Mouse (Mus musculus) hematopoietic stem cell, adult 5-6 weeks (primary cell): ENCODE measurements around the gene Cnot2. TPM values are rescaled to one million over a fixed set of nuclear protein-coding genes. Genes with fewer than 3 reads are reported as not detected.
"Not testable (repeated sequence)": the region's sequence is repeated elsewhere in the genome, so short reads cannot be mapped to it uniquely, and the experiment has no call there.

ENCODE experiments used
- ATAC-seq, 2 experiments: fragments of 125-278 bp in 1 of 2; replicated peaks in 1 of 2; 2 replicates each; pipeline ENCODE4 v1.8.0; 2016 to 2017; ENCODE audit warnings: inconsistent platforms in 2 of 2, mild to moderate bottlenecking in 2 of 2, moderate number of reproducible peaks in 2 of 2, low read depth in 1 of 2, moderate TSS enrichment in 1 of 2; ENCODE audit not compliant: low FRiP score in 2 of 2, poor library complexity in 2 of 2, severe bottlenecking in 2 of 2, insufficient read depth in 1 of 2, low TSS enrichment in 1 of 2
- total RNA-seq: library from RNA; stranded (forward); fragments of 172-1452, 232-1000 nt; gene quantifications from 2 replicates; pipeline ENCODE4 v1.2.3, GENCODE M21; 2017

The Cnot2 gene
- total RNA-seq, result 149 and 164 TPM in 2 replicates

- ATAC-seq, result peak; percentile 23 to 68; a peak in 3 of 4 replicates
These were observed at the start of gene Cnot2 for GRCm38 (mm10) chr10:116581369-116581718. Gene Cnot2 (minus strand): TSS chr10:116581511.

DNA sequence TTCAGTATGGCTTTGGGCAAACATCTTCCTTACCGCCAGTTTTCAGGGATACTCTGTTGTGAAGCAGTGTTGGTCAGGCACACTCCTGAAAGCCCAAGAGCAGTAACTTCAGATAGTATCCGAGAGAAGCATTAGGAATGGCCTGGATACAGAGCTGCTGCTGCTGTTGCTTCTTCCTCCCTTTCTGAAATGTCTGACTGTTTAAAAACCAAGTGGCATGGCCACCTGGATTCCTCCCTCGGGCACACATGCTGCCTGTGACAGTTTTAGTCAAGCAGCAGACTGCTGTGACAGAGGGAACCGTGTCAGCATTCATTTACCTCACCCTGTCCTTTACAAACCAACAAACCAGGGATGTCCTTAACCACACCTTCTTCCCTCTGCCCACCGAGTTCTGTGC lies 47.6 kb upstream of the Cnot2 start:
- no peak for ATAC-seq

GRCm38 (mm10) chr10:116626009-116626408 lies 44.7 kb upstream of the Cnot2 start:
- no peak for ATAC-seq

GRCm38 (mm10) chr10:116613250-116613649 lies 31.9 kb upstream of the Cnot2 start:
- not testable (repeated sequence) for ATAC-seq

DNA sequence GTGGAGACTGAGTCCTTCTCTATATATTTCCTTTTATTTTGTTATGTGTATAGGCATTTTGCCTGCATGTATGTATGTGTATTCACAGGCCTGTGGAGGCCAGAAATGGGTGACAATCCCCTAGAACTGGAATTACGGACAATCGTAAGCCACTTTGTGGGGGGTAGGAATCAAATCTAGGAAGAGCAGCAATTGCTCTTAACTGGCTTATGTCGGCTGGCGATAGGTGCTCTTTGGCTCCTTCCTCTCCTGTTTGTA lies 23.5 kb upstream of the Cnot2 start:
- no peak for ATAC-seq

- no peak for ATAC-seq
These were observed 23.0 kb upstream of the Cnot2 start for GRCm38 (mm10) chr10:116604081-116604904.

DNA sequence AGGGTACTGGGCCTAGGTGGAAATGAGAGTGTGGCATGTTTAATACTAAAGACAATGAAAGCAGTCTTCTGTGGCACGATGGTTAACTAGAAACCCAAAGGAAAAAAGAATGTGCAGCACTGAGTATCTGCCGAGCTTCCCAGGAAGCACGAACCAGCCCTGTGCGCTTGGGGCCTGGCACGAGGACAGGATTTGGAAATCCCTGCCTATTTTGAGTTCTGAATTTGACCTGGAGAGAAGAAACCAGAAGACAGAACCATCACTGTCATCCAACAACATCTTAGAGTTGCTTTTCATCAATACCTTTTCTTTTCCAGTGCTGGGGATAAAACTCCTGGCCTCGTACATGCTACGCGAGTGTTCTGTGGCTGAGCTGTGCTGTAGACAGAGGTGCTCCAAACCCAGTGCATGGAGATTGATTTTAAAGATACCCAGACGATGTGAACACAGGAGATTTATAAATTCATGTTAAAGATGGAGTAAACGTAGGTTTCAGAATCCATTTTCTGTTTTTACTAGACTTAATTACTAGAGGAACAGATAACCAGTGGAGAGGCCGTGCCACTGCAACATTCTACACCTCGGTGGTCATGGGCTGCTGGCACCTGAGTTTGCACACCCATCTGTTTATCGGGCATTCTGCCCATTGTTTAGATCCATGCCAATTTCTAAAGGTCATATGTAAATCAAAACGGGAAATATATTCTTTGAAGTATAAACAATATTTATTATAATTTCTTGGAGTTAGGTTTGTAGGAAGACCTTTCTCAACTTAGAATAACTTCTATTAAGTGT lies 17.9 kb upstream of the Cnot2 start:
- no peak for ATAC-seq

- ATAC-seq, result no peak
These were observed 1.4 kb upstream of the Cnot2 start for GRCm38 (mm10) chr10:116582738-116583137.

DNA sequence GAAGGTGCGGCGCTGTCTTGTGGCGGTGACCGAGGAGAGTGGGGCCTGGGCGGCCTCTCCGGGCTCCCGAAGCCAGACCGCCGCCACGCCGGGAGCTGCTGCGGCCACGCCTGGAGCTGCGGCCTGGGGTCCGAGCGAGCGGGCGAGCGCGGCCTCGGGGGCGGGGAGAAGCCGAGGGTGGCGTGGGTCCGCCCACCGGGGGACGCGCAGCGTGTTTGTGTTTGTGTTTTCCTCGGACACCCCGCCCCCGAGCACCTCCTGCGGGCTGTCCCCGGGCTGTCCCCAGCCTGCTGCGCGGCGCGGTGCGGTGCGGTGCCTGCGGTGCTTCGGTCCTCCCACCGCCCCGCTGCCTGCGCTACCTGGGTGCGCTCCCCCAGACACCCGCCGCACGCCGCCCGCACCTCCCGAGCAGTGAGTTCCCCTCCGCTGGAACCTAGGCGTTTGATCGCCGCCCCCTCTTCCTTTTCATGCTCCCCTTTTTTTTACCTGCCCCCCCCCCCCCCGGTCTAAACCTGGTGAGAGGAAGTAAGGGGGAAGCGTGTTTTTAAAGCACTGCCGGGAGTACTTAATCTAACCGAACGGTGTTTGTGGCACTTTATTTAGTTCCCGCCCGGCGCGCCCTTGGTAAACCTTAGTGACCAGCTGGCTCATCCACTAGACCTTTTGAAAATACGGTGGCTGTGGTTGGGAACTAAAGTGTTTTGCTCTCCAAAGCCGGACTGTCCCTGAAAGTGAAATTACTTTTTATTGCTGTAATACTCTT lies 589 bp upstream of the Cnot2 start:
- peak; percentile 48 to 57 for ATAC-seq

DNA sequence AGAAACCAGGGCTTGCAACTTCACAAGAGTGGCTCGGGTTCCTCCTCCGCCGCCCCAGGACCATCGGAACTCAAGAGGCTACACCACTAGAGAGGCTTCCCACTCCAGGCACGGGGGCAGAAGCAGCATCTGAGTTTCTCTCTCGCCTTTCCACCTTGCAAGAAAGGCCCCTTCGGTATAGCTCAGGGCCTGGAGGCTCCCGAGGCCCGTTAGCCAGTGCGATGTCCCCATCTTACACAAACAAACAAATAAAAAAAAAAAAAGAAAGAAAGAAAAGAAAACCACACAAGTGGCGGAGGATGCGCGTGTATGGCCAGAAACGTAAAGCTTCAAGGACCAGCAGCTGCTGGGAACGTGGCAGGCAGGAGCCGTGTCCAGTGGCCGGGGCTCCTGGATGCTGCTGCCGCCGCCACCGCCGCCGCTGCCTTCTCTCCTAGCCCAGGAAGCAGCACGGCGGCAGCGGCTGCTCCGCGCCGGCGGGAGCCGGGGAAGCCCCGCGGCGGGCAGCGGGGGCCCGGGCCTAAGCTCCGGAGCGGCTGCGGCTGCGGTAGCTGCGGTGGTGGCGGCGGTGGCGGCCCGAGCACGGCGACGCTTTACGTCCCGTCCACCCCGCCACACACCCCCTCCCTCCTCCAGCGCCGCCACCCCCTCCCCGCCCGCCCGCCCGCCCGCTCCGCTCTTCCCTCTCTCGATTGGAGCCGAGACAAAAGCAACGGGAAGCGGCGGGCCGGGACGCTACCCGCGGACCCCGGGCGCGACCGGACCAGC lies 536 bp downstream of the Cnot2 start:
- peak; percentile 18 to 34 for ATAC-seq

- no peak for ATAC-seq
These were observed 1.8 kb downstream of the Cnot2 start for GRCm38 (mm10) chr10:116579478-116579877.

GRCm38 (mm10) chr10:116578375-116578774 lies 2.9 kb downstream of the Cnot2 start:
- no peak for ATAC-seq

DNA sequence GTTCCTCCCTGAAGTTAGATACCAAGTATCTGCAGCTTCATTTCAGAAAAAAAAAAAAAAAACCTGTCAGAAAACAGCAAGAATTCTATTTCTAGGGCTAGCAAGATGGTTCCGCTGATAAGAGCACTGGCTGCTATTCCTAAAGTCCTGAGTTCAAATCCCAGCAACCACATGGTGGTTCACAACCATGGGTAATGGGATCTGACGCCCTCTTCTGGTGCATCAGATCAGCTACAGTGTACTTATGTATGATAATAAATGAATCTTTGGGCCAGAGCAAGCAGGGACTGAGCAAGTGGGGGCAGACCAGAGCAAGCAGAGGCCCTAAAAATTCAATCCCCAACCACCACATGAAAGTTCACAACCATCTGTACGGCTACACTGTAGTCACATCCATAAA lies 4.1 kb downstream of the Cnot2 start:
- ATAC-seq, result no peak

DNA sequence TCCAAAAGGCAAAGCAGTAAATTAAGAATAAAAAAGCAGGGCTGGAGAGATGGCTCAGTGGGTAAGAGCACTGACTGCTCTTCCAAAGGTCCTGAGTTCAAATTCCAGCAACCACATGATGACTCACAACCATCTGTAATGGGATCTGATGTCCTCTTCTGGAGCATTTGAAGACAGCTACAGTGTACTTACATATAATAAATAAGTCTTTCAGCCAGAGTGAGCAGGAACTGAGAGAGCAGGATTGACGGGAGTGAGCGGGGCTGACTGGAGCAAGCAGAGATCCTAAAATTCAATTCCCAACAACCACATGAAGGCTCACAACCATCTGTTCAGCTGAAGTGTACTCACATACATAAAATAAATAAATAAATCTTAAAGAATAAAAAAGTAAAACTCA lies 5.2 kb downstream of the Cnot2 start:
- not testable (repeated sequence) for ATAC-seq

DNA sequence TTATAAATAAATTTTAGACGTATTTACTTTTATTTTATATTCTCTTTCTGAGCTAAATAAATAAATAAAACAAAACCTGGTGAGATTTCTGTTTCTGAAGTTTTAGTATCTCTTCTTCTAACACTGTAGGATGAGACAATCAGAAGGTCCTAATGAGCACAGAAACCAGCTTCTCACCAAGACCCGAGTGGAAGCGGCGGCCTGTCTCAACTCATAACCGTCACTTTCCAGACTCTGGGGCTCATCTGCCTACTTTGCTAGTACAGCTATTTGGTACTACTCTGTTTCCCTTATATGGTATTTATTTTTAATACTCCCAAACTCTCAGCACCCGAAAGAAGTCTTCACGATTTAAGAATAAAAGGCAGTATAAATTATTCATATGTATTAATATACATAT lies 10.8 kb downstream of the Cnot2 start:
- no peak for ATAC-seq

DNA sequence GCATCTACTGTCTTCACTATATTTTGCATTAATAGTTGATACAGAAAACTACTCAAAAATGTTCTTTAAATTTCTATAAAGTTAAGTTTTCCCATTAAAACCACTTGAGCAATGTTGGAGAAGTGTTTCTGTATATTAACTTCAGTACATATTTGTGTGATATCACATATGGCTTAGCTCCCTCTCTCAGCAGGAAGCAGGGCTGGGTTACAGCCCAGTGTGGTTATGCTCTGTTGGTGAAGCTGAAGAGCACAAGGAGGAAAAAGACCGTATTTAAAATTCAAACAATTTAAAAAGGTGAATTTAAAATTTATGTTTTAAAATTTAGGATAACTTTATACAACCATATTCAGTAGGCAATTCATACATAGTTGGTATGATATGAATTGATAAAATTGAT lies 12.8 kb downstream of the Cnot2 start:
- ATAC-seq, result 0 out of 4 replicates have a peak, but pooled peaks of 1 of the 2 experiments have one; percentile 67
